Mouse (Mus musculus): ENCODE measurements around the gene Slc36a2. TPM values are rescaled to one million over a fixed set of nuclear protein-coding genes. Genes with fewer than 3 reads are reported as not detected.
A peak's percentile ranks its signal among the peaks of the same experiment; 100 is the strongest.

Slc36a2 gene
- polyA plus RNA-seq, 1 experiment from 2014 or later, result 0.99 TPM

GRCm38 (mm10) chr11:55168504-55168903 lies 16.4 kb downstream of the Slc36a2 start:
- no peak overlapping the region for H3K9ac ChIP-seq
- DNase-seq (ENCODE audit: low spot score) (no peak), ATAC-seq (ENCODE audit: low FRiP score) (no peak)
- no peaks in the 10 kb centered on the region for H3K9me3 ChIP-seq (ENCODE audit: control insufficient read depth, low read length)
- no peak overlapping the region for H3K4me3 ChIP-seq (replicated peaks; ENCODE audit: low read length)
- WGBS, result 82% methylated on average over 4 of the region's 4 CpGs
- H3K4me2 ChIP-seq (replicated peaks), result no peak overlapping the region
- no peaks in the 10 kb centered on the region for H3K27me3 ChIP-seq (ENCODE audit: control insufficient read depth, insufficient read depth, low read length)
- H3K27ac ChIP-seq, result no peak overlapping the region
- no peaks in the 10 kb centered on the region for H3K36me3 ChIP-seq (replicated peaks; ENCODE audit: control insufficient read depth, insufficient read depth)
- no peaks in the 10 kb centered on the region for H3K4me1 ChIP-seq (replicated peaks; ENCODE audit: control insufficient read depth, insufficient read depth, low read length)

DNA sequence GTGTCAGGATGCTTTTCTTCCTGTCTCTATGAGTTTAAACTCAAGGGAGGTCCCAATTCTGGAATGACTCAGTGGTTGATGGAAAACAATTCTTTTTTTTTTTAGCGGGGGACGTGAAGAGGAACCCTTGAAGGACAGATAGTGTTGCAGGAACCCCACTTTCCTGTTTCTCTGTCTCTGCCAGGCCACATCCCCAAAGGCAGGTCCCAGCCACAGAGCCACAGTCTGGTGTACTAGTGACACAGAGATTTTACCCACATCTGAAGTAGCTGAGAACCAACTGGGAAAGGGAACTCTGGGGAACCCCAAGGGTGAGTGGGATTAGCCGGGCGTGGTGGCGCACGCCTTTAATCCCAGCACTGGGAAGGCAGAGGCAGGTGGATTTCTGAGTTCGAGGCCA lies 19.1 kb downstream of the Slc36a2 start:
- ATAC-seq (ENCODE audit: low FRiP score), result no peak
- Histone ChIP-seq H3K4me3 (replicated peaks; ENCODE audit: low read length) (no peak overlapping the region), H3K9me3 (ENCODE audit: control insufficient read depth, low read length) (no peaks in the 10 kb centered on the region), H3K27ac (no peak overlapping the region), H3K4me2 (replicated peaks) (no peak overlapping the region), H3K4me1 (replicated peaks; ENCODE audit: control insufficient read depth, insufficient read depth, low read length) (no peaks in the 10 kb centered on the region), H3K36me3 (replicated peaks; ENCODE audit: control insufficient read depth, insufficient read depth) (no peaks in the 10 kb centered on the region), H3K27me3 (ENCODE audit: control insufficient read depth, insufficient read depth, low read length) (no peaks in the 10 kb centered on the region), H3K9ac (no peak overlapping the region)
- DNase-seq (ENCODE audit: low spot score), result no peak
- 93% methylated on average over 6 of the region's 7 CpGs for WGBS

DNA sequence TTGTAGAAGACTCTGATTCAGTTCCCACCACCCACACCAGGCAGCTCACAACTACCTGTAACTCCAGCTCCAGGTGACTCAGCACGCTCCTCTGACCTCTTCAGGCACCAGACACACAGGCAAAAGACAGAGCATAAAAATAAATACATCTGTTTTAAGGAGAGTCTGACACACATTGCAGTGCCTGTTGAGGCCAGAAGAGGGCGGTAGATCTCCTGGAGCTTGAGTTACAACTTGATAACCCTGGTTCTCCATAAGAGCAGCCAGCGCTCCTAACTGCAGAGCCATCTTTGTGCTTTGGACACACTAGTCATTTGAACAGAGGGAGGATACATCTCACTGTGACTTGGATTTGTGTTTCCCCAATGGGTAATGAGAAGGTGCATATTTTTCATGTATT lies 20.2 kb downstream of the Slc36a2 start:
- no peak overlapping the region for H3K4me3 ChIP-seq (replicated peaks; ENCODE audit: low read length)
- H3K9ac ChIP-seq, result no peak overlapping the region
- H3K27me3 ChIP-seq (ENCODE audit: control insufficient read depth, insufficient read depth, low read length), result no peaks in the 10 kb centered on the region
- WGBS, result 51% methylated on average over 3 of the region's 3 CpGs
- no peak for DNase-seq (ENCODE audit: low spot score)
- H3K4me2 ChIP-seq (replicated peaks), result no peak overlapping the region
- H3K4me1 ChIP-seq (replicated peaks; ENCODE audit: control insufficient read depth, insufficient read depth, low read length), result no peaks in the 10 kb centered on the region
- no peak for ATAC-seq (ENCODE audit: low FRiP score)
- H3K36me3 ChIP-seq (replicated peaks; ENCODE audit: control insufficient read depth, insufficient read depth), result no peaks in the 10 kb centered on the region
- H3K9me3 ChIP-seq (ENCODE audit: control insufficient read depth, low read length), result no peaks in the 10 kb centered on the region
- no peak overlapping the region for H3K27ac ChIP-seq

- H3K36me3 ChIP-seq (replicated peaks; ENCODE audit: control insufficient read depth, insufficient read depth), result no peaks in the 10 kb centered on the region
- 53% methylated on average over 9 of the region's 9 CpGs for WGBS
- H3K4me1 ChIP-seq (replicated peaks; ENCODE audit: control insufficient read depth, insufficient read depth, low read length), result no peaks in the 10 kb centered on the region
- no peaks in the 10 kb centered on the region for H3K9me3 ChIP-seq (ENCODE audit: control insufficient read depth, low read length)
- no peak overlapping the region for H3K9ac ChIP-seq
- DNase-seq (ENCODE audit: low spot score) (no peak), ATAC-seq (ENCODE audit: low FRiP score) (no peak)
- H3K27ac ChIP-seq, result no peak overlapping the region
- H3K27me3 ChIP-seq (ENCODE audit: control insufficient read depth, insufficient read depth, low read length), result no peaks in the 10 kb centered on the region
- H3K4me2 ChIP-seq (replicated peaks), result no peak overlapping the region
- H3K4me3 ChIP-seq (replicated peaks; ENCODE audit: low read length), result no peak overlapping the region
Measured at GRCm38 (mm10) chr11:55162670-55163069, 22.2 kb downstream of the Slc36a2 start.

GRCm38 (mm10) chr11:55158785-55159359 lies 26.0 kb downstream of the Slc36a2 start:
- DNase-seq (ENCODE audit: low spot score), result peak; percentile 72
- Histone ChIP-seq H3K9me3 (ENCODE audit: control insufficient read depth, low read length) (no peaks in the 10 kb centered on the region), H3K4me3 (replicated peaks; ENCODE audit: low read length) (no peak overlapping the region), H3K9ac (no peak overlapping the region), H3K4me1 (replicated peaks; ENCODE audit: control insufficient read depth, insufficient read depth, low read length) (no peaks in the 10 kb centered on the region), H3K36me3 (replicated peaks; ENCODE audit: control insufficient read depth, insufficient read depth) (no peaks in the 10 kb centered on the region), H3K27me3 (ENCODE audit: control insufficient read depth, insufficient read depth, low read length) (no peaks in the 10 kb centered on the region), H3K4me2 (replicated peaks) (no peak overlapping the region), H3K27ac (no peak overlapping the region)
- WGBS, result 54% methylated on average over 13 of the region's 13 CpGs
- ATAC-seq (ENCODE audit: low FRiP score), result no peak

GRCm38 (mm10) chr11:55155070-55155421 lies 29.8 kb downstream of the Slc36a2 start:
- Histone ChIP-seq H3K27ac (no peak overlapping the region), H3K4me2 (replicated peaks) (no peak overlapping the region), H3K4me3 (replicated peaks; ENCODE audit: low read length) (no peak overlapping the region), H3K9ac (no peak overlapping the region), H3K4me1 (replicated peaks; ENCODE audit: control insufficient read depth, insufficient read depth, low read length) (no peaks in the 10 kb centered on the region), H3K36me3 (replicated peaks; ENCODE audit: control insufficient read depth, insufficient read depth) (no peaks in the 10 kb centered on the region), H3K9me3 (ENCODE audit: control insufficient read depth, low read length) (no peaks in the 10 kb centered on the region), H3K27me3 (ENCODE audit: control insufficient read depth, insufficient read depth, low read length) (no peaks in the 10 kb centered on the region)
- ATAC-seq (ENCODE audit: low FRiP score), result no peak
- 84% methylated on average over 6 of the region's 6 CpGs for WGBS
- DNase-seq (ENCODE audit: low spot score), result no peak

GRCm38 (mm10) chr11:55154398-55155069 lies 30.3 kb downstream of the Slc36a2 start:
- no peaks in the 10 kb centered on the region for H3K4me1 ChIP-seq (replicated peaks; ENCODE audit: control insufficient read depth, insufficient read depth, low read length)
- ATAC-seq (ENCODE audit: low FRiP score), result no peak
- no peak overlapping the region for H3K4me2 ChIP-seq (replicated peaks)
- H3K36me3 ChIP-seq (replicated peaks; ENCODE audit: control insufficient read depth, insufficient read depth), result no peaks in the 10 kb centered on the region
- no peak overlapping the region for H3K9ac ChIP-seq
- no peaks in the 10 kb centered on the region for H3K9me3 ChIP-seq (ENCODE audit: control insufficient read depth, low read length)
- WGBS, result 78% methylated on average over 3 of the region's 3 CpGs
- H3K4me3 ChIP-seq (replicated peaks; ENCODE audit: low read length), result no peak overlapping the region
- H3K27me3 ChIP-seq (ENCODE audit: control insufficient read depth, insufficient read depth, low read length), result no peaks in the 10 kb centered on the region
- H3K27ac ChIP-seq, result no peak overlapping the region
- no peak for DNase-seq (ENCODE audit: low spot score)

GRCm38 (mm10) chr11:55151608-55152007 lies 33.3 kb downstream of the Slc36a2 start, which contains the start of gene Slc36a3:
Gene Slc36a3 (minus strand): TSS chr11:55151708.
- no peaks in the 10 kb centered on the region for H3K27me3 ChIP-seq (ENCODE audit: control insufficient read depth, insufficient read depth, low read length)
- H3K9me3 ChIP-seq (ENCODE audit: control insufficient read depth, low read length), result no peaks in the 10 kb centered on the region
- H3K27ac ChIP-seq, result no peak within 1 kb of the TSS
- 94% methylated on average over 3 of the region's 3 CpGs for WGBS
- no peak within 1 kb of the TSS for H3K4me3 ChIP-seq (replicated peaks; ENCODE audit: low read length)
- DNase-seq (ENCODE audit: low spot score) (no peak), ATAC-seq (ENCODE audit: low FRiP score) (no peak)
- H3K9ac ChIP-seq, result no peak within 1 kb of the TSS
- H3K4me1 ChIP-seq (replicated peaks; ENCODE audit: control insufficient read depth, insufficient read depth, low read length), result no peaks in the 10 kb centered on the region
- no peaks in the 10 kb centered on the region for H3K36me3 ChIP-seq (replicated peaks; ENCODE audit: control insufficient read depth, insufficient read depth)
- no peak within 1 kb of the TSS for H3K4me2 ChIP-seq (replicated peaks)

GRCm38 (mm10) chr11:55148461-55148860 lies 36.4 kb downstream of the Slc36a2 start:
- DNase-seq (ENCODE audit: low spot score), result no peak
- no peaks in the 10 kb centered on the region for H3K9me3 ChIP-seq (ENCODE audit: control insufficient read depth, low read length)
- WGBS, result 88% methylated on average over 4 of the region's 4 CpGs
- H3K9ac ChIP-seq, result no peak overlapping the region
- no peaks in the 10 kb centered on the region for H3K27me3 ChIP-seq (ENCODE audit: control insufficient read depth, insufficient read depth, low read length)
- no peak for ATAC-seq (ENCODE audit: low FRiP score)
- H3K36me3 ChIP-seq (replicated peaks; ENCODE audit: control insufficient read depth, insufficient read depth), result no peaks in the 10 kb centered on the region
- no peaks in the 10 kb centered on the region for H3K4me1 ChIP-seq (replicated peaks; ENCODE audit: control insufficient read depth, insufficient read depth, low read length)
- H3K4me3 ChIP-seq (replicated peaks; ENCODE audit: low read length), result no peak overlapping the region
- H3K4me2 ChIP-seq (replicated peaks), result no peak overlapping the region
- H3K27ac ChIP-seq, result no peak overlapping the region

GRCm38 (mm10) chr11:55147423-55147822 lies 37.5 kb downstream of the Slc36a2 start:
- WGBS, result 76% methylated on average over 6 of the region's 6 CpGs
- Histone ChIP-seq H3K4me3 (replicated peaks; ENCODE audit: low read length) (no peak overlapping the region), H3K4me2 (replicated peaks) (no peak overlapping the region), H3K9ac (no peak overlapping the region), H3K4me1 (replicated peaks; ENCODE audit: control insufficient read depth, insufficient read depth, low read length) (no peaks in the 10 kb centered on the region), H3K9me3 (ENCODE audit: control insufficient read depth, low read length) (no peaks in the 10 kb centered on the region), H3K27me3 (ENCODE audit: control insufficient read depth, insufficient read depth, low read length) (no peaks in the 10 kb centered on the region), H3K36me3 (replicated peaks; ENCODE audit: control insufficient read depth, insufficient read depth) (no peaks in the 10 kb centered on the region), H3K27ac (no peak overlapping the region)
- ATAC-seq (ENCODE audit: low FRiP score) (no peak), DNase-seq (ENCODE audit: low spot score) (no peak)

Measured in hindbrain, embryonic 14.5 days (tissue).